Mouse (Mus musculus) megakaryocyte, embryonic 14.5 days (primary cell): ENCODE measurements around the gene Smarcd2.

Source experiments
- FLI1 ChIP-seq: IDR thresholded peaks from 2 replicates; pipeline ENCODE4 v1.6.1; 2012; ENCODE audit warnings: low read length, inconsistent platforms, mixed read lengths
- GATA1 ChIP-seq: IDR thresholded peaks from 3 replicates; pipeline ENCODE4 v1.6.1; 2012; ENCODE audit warnings: mixed read lengths, low read length, inconsistent platforms, borderline replicate concordance

- TF ChIP-seq GATA1 (no peak), FLI1 (no peak)
Observed at GRCm38 (mm10) chr11:106290376-106290775, 17.6 kb upstream of the Smarcd2 start.
